Mouse (Mus musculus) ES-Bruce4 (cell line): ENCODE data around the gene Thada.

Experiments used
- CTCF ChIP-seq: IDR thresholded peaks from one replicate; pipeline ENCODE4 v1.8.1; 2011; ENCODE audit warnings: low read depth, low read length
- POLR2A ChIP-seq: IDR thresholded peaks from one replicate; pipeline ENCODE4 v1.8.1; 2011; ENCODE audit warnings: low read length; ENCODE audit not compliant: insufficient read depth

DNA sequence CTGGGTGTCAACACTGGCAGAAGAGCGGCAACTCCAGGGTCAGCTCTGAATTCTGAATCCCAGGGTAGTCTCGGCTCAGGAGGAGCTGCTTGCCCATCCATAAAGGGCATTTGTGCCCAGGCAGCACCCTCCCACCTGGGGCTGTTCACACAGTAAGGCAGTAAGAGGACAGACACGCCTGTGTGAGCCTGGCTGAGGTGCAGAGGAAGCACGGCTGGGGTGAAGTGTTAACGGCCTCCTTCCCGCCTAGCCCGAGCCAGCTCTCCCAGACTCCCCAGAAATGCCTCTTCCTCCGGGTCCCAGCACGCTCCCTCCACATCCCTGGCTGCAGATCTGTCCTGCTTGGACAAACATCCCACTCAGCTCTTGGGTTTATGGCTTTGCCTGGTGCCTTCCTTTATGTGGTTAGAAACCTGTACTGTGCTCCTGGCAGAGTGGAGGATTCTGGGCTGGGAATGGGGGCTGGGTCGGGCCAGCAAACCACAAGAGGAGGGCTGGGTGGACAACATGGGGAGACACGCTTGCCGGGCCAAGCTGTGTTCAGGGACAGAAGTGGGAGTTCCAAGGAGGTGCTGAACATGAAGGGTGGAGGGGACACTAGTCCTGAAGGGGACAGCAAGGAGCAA lies 322.7 kb downstream of the Thada start:
- no peak for TF ChIP-seq POLR2A
- no peak for TF ChIP-seq CTCF
